Mouse (Mus musculus): ENCODE data around the gene Larp1b. TPM values are rescaled to one million over a fixed set of nuclear protein-coding genes. Genes with fewer than 3 reads are reported as not detected.

Gene Larp1b
- total and polyA plus RNA-seq, 3 experiments: 31.1 to 76.3 (median 60.7) TPM

GRCm38 (mm10) chr3:41038297-41038916 is 88.8 kb downstream of the Larp1b start:
- ATAC-seq (ENCODE audit: extremely low read depth, insufficient number of reproducible peaks, low FRiP score, poor library complexity, severe bottlenecking) (no peak), DNase-seq (ENCODE audit: low spot score) (no peak)
- no peak overlapping the region for H3K4me3 ChIP-seq (ENCODE audit: low read depth, low read length)
- H3K27me3 ChIP-seq (ENCODE audit: insufficient read depth, low read length): no peaks in the 10 kb centered on the region
- H3K9me3 ChIP-seq (replicated peaks): no peaks in the 10 kb centered on the region
- no peaks in the 10 kb centered on the region for H3K4me1 ChIP-seq (ENCODE audit: insufficient read depth, low read depth, low read length)
- no peak for TF ChIP-seq TAL1 (conservative IDR thresholded peaks at IDR 0.05; ENCODE audit: low read depth, low read length)
- no peak for TF ChIP-seq GATA1 (IDR thresholded peaks at IDR 0.05; ENCODE audit: borderline replicate concordance, low read length)
- TF ChIP-seq POLR2AphosphoS5 (IDR thresholded peaks at IDR 0.05; ENCODE audit: insufficient replicate concordance, low read depth, low read length): no peak
- no peak for TF ChIP-seq GATA2 (IDR thresholded peaks at IDR 0.05; ENCODE audit: borderline replicate concordance, low read depth, low read length)
- TF ChIP-seq CTCF (IDR thresholded peaks at IDR 0.05; ENCODE audit: low read depth, low read length): no peak
- peaks cover under 1% of the 10 kb centered on the region for H3K36me3 ChIP-seq (replicated peaks)

- no peak for ATAC-seq (ENCODE audit: extremely low read depth, insufficient number of reproducible peaks, low FRiP score, poor library complexity, severe bottlenecking)
- no peak for DNase-seq (ENCODE audit: low spot score)
- TF ChIP-seq POLR2AphosphoS5 (IDR thresholded peaks at IDR 0.05; ENCODE audit: insufficient replicate concordance, low read depth, low read length) (no peak), GATA1 (IDR thresholded peaks at IDR 0.05; ENCODE audit: borderline replicate concordance, low read length) (no peak), GATA2 (IDR thresholded peaks at IDR 0.05; ENCODE audit: borderline replicate concordance, low read depth, low read length) (no peak), TAL1 (conservative IDR thresholded peaks at IDR 0.05; ENCODE audit: low read depth, low read length) (no peak), CTCF (IDR thresholded peaks at IDR 0.05; ENCODE audit: low read depth, low read length) (no peak)
Measured at GRCm38 (mm10) chr3:41041241-41041640, 91.6 kb downstream of the Larp1b start.

GRCm38 (mm10) chr3:41042195-41042938 is 92.7 kb downstream of the Larp1b start:
- H3K4me3 ChIP-seq (ENCODE audit: low read depth, low read length): no peak overlapping the region
- no peaks in the 10 kb centered on the region for H3K36me3 ChIP-seq (replicated peaks)
- H3K9me3 ChIP-seq (replicated peaks): no peaks in the 10 kb centered on the region
- peaks cover 6% of the 10 kb centered on the region; the same call in 1 of the 2 replicates for H3K27me3 ChIP-seq (ENCODE audit: insufficient read depth, low read length)
- ATAC-seq (ENCODE audit: extremely low read depth, insufficient number of reproducible peaks, low FRiP score, poor library complexity, severe bottlenecking) (peak; percentile 49; the same call in 1 of the 2 replicates), DNase-seq (ENCODE audit: low spot score) (no peak)
- TF ChIP-seq GATA2 (IDR thresholded peaks at IDR 0.05; ENCODE audit: borderline replicate concordance, low read depth, low read length): no peak
- TF ChIP-seq CTCF (IDR thresholded peaks at IDR 0.05; ENCODE audit: low read depth, low read length): no peak
- TF ChIP-seq POLR2AphosphoS5 (IDR thresholded peaks at IDR 0.05; ENCODE audit: insufficient replicate concordance, low read depth, low read length): no peak
- TF ChIP-seq GATA1 (IDR thresholded peaks at IDR 0.05; ENCODE audit: borderline replicate concordance, low read length): no peak
- TF ChIP-seq TAL1 (conservative IDR thresholded peaks at IDR 0.05; ENCODE audit: low read depth, low read length): no peak
- peaks cover 2% of the 10 kb centered on the region; the same call in 1 of the 2 replicates for H3K4me1 ChIP-seq (ENCODE audit: insufficient read depth, low read depth, low read length)

More at GRCm38 (mm10) chr3:41041241-41041640, 91.6 kb downstream of the Larp1b start:
- Histone ChIP-seq H3K4me3 (ENCODE audit: low read depth, low read length) (no peak overlapping the region), H3K27me3 (ENCODE audit: insufficient read depth, low read length) (peaks cover 3% of the 10 kb centered on the region; the same call in 1 of the 2 replicates), H3K4me1 (ENCODE audit: insufficient read depth, low read depth, low read length) (peaks cover 2% of the 10 kb centered on the region; the same call in 1 of the 2 replicates), H3K36me3 (replicated peaks) (no peaks in the 10 kb centered on the region), H3K9me3 (replicated peaks) (no peaks in the 10 kb centered on the region)

- Histone ChIP-seq H3K27me3 (ENCODE audit: insufficient read depth, low read length) (peaks cover 10% of the 10 kb centered on the region; the same call in 1 of the 2 replicates), H3K9me3 (replicated peaks) (no peaks in the 10 kb centered on the region), H3K36me3 (replicated peaks) (no peaks in the 10 kb centered on the region), H3K4me1 (ENCODE audit: insufficient read depth, low read depth, low read length) (peaks cover 5% of the 10 kb centered on the region), H3K4me3 (ENCODE audit: low read depth, low read length) (no peak overlapping the region)
- DNase-seq (ENCODE audit: low spot score): no peak
- ATAC-seq (ENCODE audit: extremely low read depth, insufficient number of reproducible peaks, low FRiP score, poor library complexity, severe bottlenecking): no peak
- no peak for TF ChIP-seq GATA1 (IDR thresholded peaks at IDR 0.05; ENCODE audit: borderline replicate concordance, low read length)
- TF ChIP-seq CTCF (IDR thresholded peaks at IDR 0.05; ENCODE audit: low read depth, low read length): no peak
- no peak for TF ChIP-seq TAL1 (conservative IDR thresholded peaks at IDR 0.05; ENCODE audit: low read depth, low read length)
- no peak for TF ChIP-seq POLR2AphosphoS5 (IDR thresholded peaks at IDR 0.05; ENCODE audit: insufficient replicate concordance, low read depth, low read length)
- TF ChIP-seq GATA2 (IDR thresholded peaks at IDR 0.05; ENCODE audit: borderline replicate concordance, low read depth, low read length): no peak
Measured at GRCm38 (mm10) chr3:41043756-41044354, 94.2 kb downstream of the Larp1b start.

GRCm38 (mm10) chr3:41047838-41048237 is 98.2 kb downstream of the Larp1b start:
- Histone ChIP-seq H3K36me3 (replicated peaks) (no peaks in the 10 kb centered on the region), H3K4me3 (ENCODE audit: low read depth, low read length) (no peak overlapping the region), H3K27me3 (ENCODE audit: insufficient read depth, low read length) (peaks cover 18% of the 10 kb centered on the region; the same call in 1 of the 2 replicates), H3K4me1 (ENCODE audit: insufficient read depth, low read depth, low read length) (peaks cover 5% of the 10 kb centered on the region), H3K9me3 (replicated peaks) (no peaks in the 10 kb centered on the region)
- ATAC-seq (ENCODE audit: extremely low read depth, insufficient number of reproducible peaks, low FRiP score, poor library complexity, severe bottlenecking) (no peak), DNase-seq (ENCODE audit: low spot score) (no peak)
- TF ChIP-seq POLR2AphosphoS5 (IDR thresholded peaks at IDR 0.05; ENCODE audit: insufficient replicate concordance, low read depth, low read length) (no peak), GATA1 (IDR thresholded peaks at IDR 0.05; ENCODE audit: borderline replicate concordance, low read length) (no peak), TAL1 (conservative IDR thresholded peaks at IDR 0.05; ENCODE audit: low read depth, low read length) (no peak), GATA2 (IDR thresholded peaks at IDR 0.05; ENCODE audit: borderline replicate concordance, low read depth, low read length) (no peak), CTCF (IDR thresholded peaks at IDR 0.05; ENCODE audit: low read depth, low read length) (no peak)

All from G1E (cell line).